Mouse (Mus musculus): ENCODE data around the gene B3gnt7.

- TF ChIP-seq CTCF (IDR thresholded peaks at IDR 0.05; ENCODE audit: low read depth): no peak
- TF ChIP-seq EP300 (IDR thresholded peaks at IDR 0.05; ENCODE audit: low read depth): no peak
Measured at GRCm38 (mm10) chr1:86348083-86348482, 45.5 kb downstream of the B3gnt7 start.

All from liver, embryonic 14.5 days (tissue).